Mouse (Mus musculus) thymus, postnatal 4 days (tissue): ENCODE measurements at regions not wholly inside any gene's neighbourhood (a gene's known extent, or its start where the extent isn't known, plus 50 kb on each side); places are given as distances from the start of the nearest gene placed in this dataset.
A peak's percentile ranks its signal among the peaks of the same experiment; 100 is the strongest.

Experiments
- DNase-seq: peaks from one replicate; pipeline ENCODE4 v3.0.0; 2021

GRCm38 (mm10) chr10:70336741-70337140, 91.8 kb downstream of the Slc16a9 start:
- no peak for DNase-seq

GRCm38 (mm10) chr10:70359421-70359820, 80.9 kb upstream of the Fam13c start:
- no peak for DNase-seq

GRCm38 (mm10) chr10:70359834-70360233, 80.4 kb upstream of the Fam13c start:
- DNase-seq: no peak

GRCm38 (mm10) chr10:70363054-70363453, 77.2 kb upstream of the Fam13c start:
- peak; percentile 20 for DNase-seq

GRCm38 (mm10) chr10:70364218-70364975, 75.9 kb upstream of the Fam13c start:
- no peak for DNase-seq

- DNase-seq: no peak
Observed at GRCm38 (mm10) chr10:70364976-70365345, 75.3 kb upstream of the Fam13c start.

GRCm38 (mm10) chr10:70365504-70365903, 74.8 kb upstream of the Fam13c start:
- no peak for DNase-seq

GRCm38 (mm10) chr10:70367866-70368265, 72.4 kb upstream of the Fam13c start:
- no peak for DNase-seq

- peak; percentile 9 for DNase-seq
Observed at GRCm38 (mm10) chr10:70368685-70369084, 71.6 kb upstream of the Fam13c start.

GRCm38 (mm10) chr10:70372411-70373136, 67.7 kb upstream of the Fam13c start:
- DNase-seq: no peak

- DNase-seq: no peak
Observed at GRCm38 (mm10) chr10:70373207-70373606, 67.1 kb upstream of the Fam13c start.

- no peak for DNase-seq
Observed at GRCm38 (mm10) chr10:70373836-70374235, 66.4 kb upstream of the Fam13c start.

GRCm38 (mm10) chr10:70374726-70375125, 65.6 kb upstream of the Fam13c start:
- no peak for DNase-seq

- DNase-seq: no peak
Observed at GRCm38 (mm10) chr10:70380041-70380651, 60.1 kb upstream of the Fam13c start.

GRCm38 (mm10) chr10:70384689-70385088, 55.6 kb upstream of the Fam13c start:
- DNase-seq: no peak

GRCm38 (mm10) chr10:70387729-70388128, 52.6 kb upstream of the Fam13c start:
- no peak for DNase-seq
